Mouse (Mus musculus): ENCODE measurements at regions not wholly inside any gene's neighbourhood (a gene's known extent, or its start where the extent isn't known, plus 50 kb on each side); places are given as distances from the start of the nearest gene placed in this dataset.

DNA sequence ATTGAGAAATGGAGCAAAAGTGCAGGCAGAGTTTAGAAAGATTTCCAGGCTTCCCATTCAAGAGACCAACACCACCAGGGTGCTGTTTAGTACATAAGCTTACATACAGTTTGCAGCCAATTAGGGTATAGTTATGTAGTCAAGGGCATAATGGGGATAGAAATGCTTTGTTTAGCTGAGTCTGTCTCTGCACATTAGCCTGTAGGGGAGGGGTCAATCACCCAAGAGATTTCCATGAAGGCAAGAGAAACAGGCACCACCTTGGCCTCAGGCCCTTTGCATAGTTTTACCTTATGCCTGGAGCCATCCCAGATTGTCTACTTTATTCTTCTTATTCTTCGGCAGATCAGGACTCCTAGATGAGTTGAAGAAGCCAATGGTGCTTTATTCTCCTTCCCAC is 205.9 kb upstream of the Zfp352 start:
- no peak overlapping the region for H3K9ac ChIP-seq (ENCODE audit: low read depth, low read length)
- no peaks in the 10 kb centered on the region for H3K36me3 ChIP-seq (ENCODE audit: insufficient read depth, low read length)
- no peak overlapping the region for H3K4me3 ChIP-seq (replicated peaks; ENCODE audit: low read depth, low read length)
- no peak overlapping the region for H3K4me2 ChIP-seq (ENCODE audit: low read length)
- no peaks in the 10 kb centered on the region for H3K27me3 ChIP-seq (ENCODE audit: insufficient read depth, low read length)
- no peak for TF ChIP-seq CTCF (IDR thresholded peaks at IDR 0.05; ENCODE audit: low read depth)
- H3K27ac ChIP-seq: no peak overlapping the region
- no peak for ATAC-seq (replicated peaks; ENCODE audit: low FRiP score, low read depth)
- H3K9me3 ChIP-seq (replicated peaks; ENCODE audit: low read length): no peaks in the 10 kb centered on the region
- no peak for DNase-seq (ENCODE audit: low spot score)
- no peaks in the 10 kb centered on the region for H3K4me1 ChIP-seq (replicated peaks; ENCODE audit: insufficient read depth, low read length)
- WGBS: 87% methylated on average over 1 of the region's 1 CpGs

DNA sequence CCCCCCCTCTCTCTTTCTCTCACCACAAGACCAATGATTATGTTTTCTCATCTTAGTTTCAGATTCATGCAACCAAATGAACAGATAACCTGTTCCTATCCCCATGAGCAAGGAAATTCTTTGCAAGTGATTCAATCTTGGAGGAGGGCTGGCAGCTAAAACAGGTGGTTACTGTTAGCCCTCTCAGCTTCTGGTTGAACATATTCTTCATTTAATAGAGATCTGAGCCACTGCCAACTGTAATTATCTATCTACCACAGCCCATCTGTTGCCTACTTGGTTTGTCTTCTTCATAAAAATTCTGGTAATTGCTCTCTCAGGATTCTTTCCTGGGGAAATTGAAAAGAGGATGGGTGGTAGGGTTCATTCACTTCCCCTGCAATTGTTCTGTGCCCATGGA is 204.4 kb upstream of the Zfp352 start:
- ATAC-seq (replicated peaks; ENCODE audit: low FRiP score, low read depth) (no peak), DNase-seq (ENCODE audit: low spot score) (no peak)
- no peak for TF ChIP-seq CTCF (IDR thresholded peaks at IDR 0.05; ENCODE audit: low read depth)
- no peaks in the 10 kb centered on the region for H3K27me3 ChIP-seq (ENCODE audit: insufficient read depth, low read length)
- H3K27ac ChIP-seq: no peak overlapping the region
- no peak overlapping the region for H3K4me2 ChIP-seq (ENCODE audit: low read length)
- no peaks in the 10 kb centered on the region for H3K36me3 ChIP-seq (ENCODE audit: insufficient read depth, low read length)
- no peaks in the 10 kb centered on the region for H3K4me1 ChIP-seq (replicated peaks; ENCODE audit: insufficient read depth, low read length)
- no peaks in the 10 kb centered on the region for H3K9me3 ChIP-seq (replicated peaks; ENCODE audit: low read length)
- no peak overlapping the region for H3K4me3 ChIP-seq (replicated peaks; ENCODE audit: low read depth, low read length)
- no peak overlapping the region for H3K9ac ChIP-seq (ENCODE audit: low read depth, low read length)

Measured in kidney, postnatal 0 days (tissue).